Mouse (Mus musculus) hindbrain, embryonic 12.5 days (tissue): Measurements from ENCODE around the gene Lat. TPM values are rescaled to one million over a fixed set of nuclear protein-coding genes. Genes with fewer than 3 reads are reported as not detected.
A peak's percentile ranks its signal among the peaks of the same experiment; 100 is the strongest.

Experiments used
- ATAC-seq: fragments of 200-750 bp; cut with Nextera tagmentation; 2 replicates; pipeline ENCODE4 v1.8.0; 2017; ENCODE audit warnings: moderate TSS enrichment; ENCODE audit not compliant: low FRiP score
- H3K27ac ChIP-seq: fragments of 300-500 bp; sonication (generic); 2 replicates; pipeline ENCODE4 v1.5.1; 2016; ENCODE audit warnings: mild to moderate bottlenecking
- H3K27me3 ChIP-seq: fragments of 300-500 bp; sonication (generic); 2 replicates; pipeline ENCODE4 v1.6.1; 2016; ENCODE audit warnings: mild to moderate bottlenecking
- H3K36me3 ChIP-seq: fragments of 300-500 bp; sonication (generic); 2 replicates; pipeline ENCODE4 v1.6.1; 2016; ENCODE audit warnings: mild to moderate bottlenecking
- H3K4me1 ChIP-seq: fragments of 300-500 bp; sonication (generic); 2 replicates; pipeline ENCODE4 v1.6.1; 2016
- H3K4me2 ChIP-seq: fragments of 300-500 bp; sonication (generic); replicated peaks from 2 replicates; pipeline ENCODE4 v1.6.1; 2016; ENCODE audit warnings: mild to moderate bottlenecking
- H3K4me3 ChIP-seq: fragments of 300-500 bp; sonication (generic); 2 replicates; pipeline ENCODE4 v1.5.1; 2016; ENCODE audit warnings: mild to moderate bottlenecking
- H3K9ac ChIP-seq: fragments of 300-500 bp; sonication (generic); 2 replicates; pipeline ENCODE4 v1.6.1; 2016; ENCODE audit warnings: mild to moderate bottlenecking, moderate library complexity
- H3K9me3 ChIP-seq: fragments of 300-500 bp; sonication (generic); replicated peaks from 2 replicates; pipeline ENCODE4 v1.6.1; 2016; ENCODE audit warnings: mild to moderate bottlenecking
- WGBS: fragments of 180-500 bp; shearing (Covaris S2); methylation state at CpG from one replicate; pipeline ENCODE4 v1.1.7; 2016; 5-methylcytosine and 5-hydroxymethylcytosine counted together
- polyA plus RNA-seq: library from polyadenylated mRNA; unstranded; fragments of >200 nt; fragmentation: Nextera tagmentation; extraction: Ambion mirVana; gene quantifications from 2 replicates; pipeline ENCODE4 v1.2.1, GENCODE M21; 2016

Gene Lat
- polyA plus RNA-seq, 1 experiment from 2014 or later, result 3.0 TPM

GRCm38 (mm10) chr7:126358413-126358812 is 11.0 kb downstream of the Lat start:
- Histone ChIP-seq H3K27me3 (no peaks in the 10 kb centered on the region), H3K4me1 (peaks cover 2% of the 10 kb centered on the region; the same call in 1 of the 2 replicates), H3K4me2 (no peak overlapping the region), H3K9me3 (no peaks in the 10 kb centered on the region), H3K27ac (no peak overlapping the region), H3K36me3 (no peaks in the 10 kb centered on the region), H3K9ac (no peak overlapping the region), H3K4me3 (no peak overlapping the region)
- no peak for ATAC-seq
- WGBS, result 93% methylated on average over 9 of the region's 9 CpGs

GRCm38 (mm10) chr7:126357838-126358237 is 11.5 kb downstream of the Lat start:
- Histone ChIP-seq H3K4me3 (no peak overlapping the region), H3K36me3 (no peaks in the 10 kb centered on the region), H3K9ac (no peak overlapping the region), H3K4me2 (no peak overlapping the region), H3K27me3 (no peaks in the 10 kb centered on the region), H3K9me3 (no peaks in the 10 kb centered on the region), H3K27ac (no peak overlapping the region), H3K4me1 (peaks cover 2% of the 10 kb centered on the region; the same call in 1 of the 2 replicates)
- no peak for ATAC-seq
- WGBS, result 87% methylated on average over 6 of the region's 6 CpGs

GRCm38 (mm10) chr7:126356793-126357591 is 12.4 kb downstream of the Lat start:
- H3K4me3 ChIP-seq, result no peak overlapping the region
- H3K9ac ChIP-seq, result no peak overlapping the region
- no peaks in the 10 kb centered on the region for H3K9me3 ChIP-seq
- no peaks in the 10 kb centered on the region for H3K27me3 ChIP-seq
- H3K27ac ChIP-seq, result no peak overlapping the region
- no peak for ATAC-seq
- WGBS, result 47% methylated on average over 7 of the region's 7 CpGs
- no peak overlapping the region for H3K4me2 ChIP-seq
- H3K4me1 ChIP-seq, result peaks cover 2% of the 10 kb centered on the region; the same call in 1 of the 2 replicates
- no peaks in the 10 kb centered on the region for H3K36me3 ChIP-seq

GRCm38 (mm10) chr7:126355847-126356597 is 13.3 kb downstream of the Lat start:
- H3K4me2 ChIP-seq, result no peak overlapping the region
- ATAC-seq, result no peak
- peaks cover 2% of the 10 kb centered on the region; the same call in 1 of the 2 replicates for H3K4me1 ChIP-seq
- no peak overlapping the region for H3K4me3 ChIP-seq
- no peak overlapping the region for H3K27ac ChIP-seq
- H3K9ac ChIP-seq, result no peak overlapping the region
- H3K36me3 ChIP-seq, result no peaks in the 10 kb centered on the region
- 57% methylated on average over 5 of the region's 5 CpGs for WGBS
- H3K9me3 ChIP-seq, result no peaks in the 10 kb centered on the region
- H3K27me3 ChIP-seq, result no peaks in the 10 kb centered on the region

GRCm38 (mm10) chr7:126354738-126355614 is 14.4 kb downstream of the Lat start:
- H3K4me2 ChIP-seq, result no peak overlapping the region
- H3K4me1 ChIP-seq, result peaks cover 2% of the 10 kb centered on the region; the same call in 1 of the 2 replicates
- ATAC-seq, result no peak
- H3K27me3 ChIP-seq, result no peaks in the 10 kb centered on the region
- whole genome bisulfite sequencing, result 52% methylated on average over 14 of the region's 14 CpGs
- no peaks in the 10 kb centered on the region for H3K36me3 ChIP-seq
- H3K27ac ChIP-seq, result no peak overlapping the region
- no peaks in the 10 kb centered on the region for H3K9me3 ChIP-seq
- H3K4me3 ChIP-seq, result no peak overlapping the region
- no peak overlapping the region for H3K9ac ChIP-seq

- Histone ChIP-seq H3K27me3 (no peaks in the 10 kb centered on the region), H3K9ac (no peak overlapping the region), H3K4me2 (no peak overlapping the region), H3K4me3 (no peak overlapping the region), H3K27ac (no peak overlapping the region), H3K36me3 (no peaks in the 10 kb centered on the region), H3K9me3 (no peaks in the 10 kb centered on the region), H3K4me1 (peaks cover 2% of the 10 kb centered on the region; the same call in 1 of the 2 replicates)
- no peak for ATAC-seq
- 84% methylated on average over 3 of the region's 3 CpGs for WGBS
Observed at GRCm38 (mm10) chr7:126353994-126354365, 15.4 kb downstream of the Lat start.

- Histone ChIP-seq H3K9ac (no peak overlapping the region), H3K27ac (no peak overlapping the region), H3K4me2 (no peak overlapping the region), H3K4me1 (peaks cover 2% of the 10 kb centered on the region; the same call in 1 of the 2 replicates), H3K4me3 (no peak overlapping the region), H3K27me3 (no peaks in the 10 kb centered on the region), H3K36me3 (no peaks in the 10 kb centered on the region), H3K9me3 (no peaks in the 10 kb centered on the region)
- no peak for ATAC-seq
- WGBS, result 61% methylated on average over 11 of the region's 11 CpGs
Observed at GRCm38 (mm10) chr7:126353251-126353993, 15.9 kb downstream of the Lat start.

GRCm38 (mm10) chr7:126351419-126351951 is 17.9 kb downstream of the Lat start:
- Histone ChIP-seq H3K4me1 (no peaks in the 10 kb centered on the region; the same call in 1 of the 2 replicates), H3K4me2 (0 out of 2 replicates have a peak overlapping the region, but pooled peaks have one; percentile 2), H3K36me3 (no peaks in the 10 kb centered on the region), H3K9ac (no peak overlapping the region), H3K27me3 (no peaks in the 10 kb centered on the region), H3K9me3 (no peaks in the 10 kb centered on the region), H3K4me3 (no peak overlapping the region), H3K27ac (no peak overlapping the region)
- 58% methylated on average over 10 of the region's 10 CpGs for WGBS
- no peak for ATAC-seq

GRCm38 (mm10) chr7:126350748-126351418 is 18.5 kb downstream of the Lat start:
- ATAC-seq, result no peak
- Histone ChIP-seq H3K36me3 (no peaks in the 10 kb centered on the region), H3K4me1 (no peaks in the 10 kb centered on the region; the same call in 1 of the 2 replicates), H3K27ac (no peak overlapping the region), H3K4me2 (peak overlapping the region; percentile 16; the same call in 1 of the 2 replicates), H3K9me3 (no peaks in the 10 kb centered on the region), H3K4me3 (no peak overlapping the region), H3K9ac (no peak overlapping the region), H3K27me3 (no peaks in the 10 kb centered on the region)
- WGBS, result 68% methylated on average over 20 of the region's 20 CpGs

GRCm38 (mm10) chr7:126348293-126348692 is 21.1 kb downstream of the Lat start:
- H3K27ac ChIP-seq, result no peak overlapping the region
- WGBS, result 75% methylated on average over 8 of the region's 8 CpGs
- no peak for ATAC-seq
- H3K4me3 ChIP-seq, result no peak overlapping the region
- H3K9ac ChIP-seq, result no peak overlapping the region
- H3K4me2 ChIP-seq, result no peak overlapping the region
- no peaks in the 10 kb centered on the region for H3K4me1 ChIP-seq
- no peaks in the 10 kb centered on the region for H3K36me3 ChIP-seq
- no peaks in the 10 kb centered on the region for H3K9me3 ChIP-seq
- H3K27me3 ChIP-seq, result peaks cover 3% of the 10 kb centered on the region; the same call in 1 of the 2 replicates

GRCm38 (mm10) chr7:126347098-126347497 is 22.3 kb downstream of the Lat start:
- Histone ChIP-seq H3K4me3 (no peak overlapping the region), H3K27me3 (peaks cover 3% of the 10 kb centered on the region; the same call in 1 of the 2 replicates), H3K4me1 (no peaks in the 10 kb centered on the region), H3K27ac (no peak overlapping the region), H3K36me3 (no peaks in the 10 kb centered on the region), H3K9me3 (no peaks in the 10 kb centered on the region), H3K4me2 (no peak overlapping the region), H3K9ac (no peak overlapping the region)
- ATAC-seq, result no peak
- 48% methylated on average over 1 of the region's 1 CpGs for WGBS
